Mouse (Mus musculus) ovary, postnatal 14 days (tissue): ENCODE measurements at regions not wholly inside any gene's neighbourhood (a gene's known extent, or its start where the extent isn't known, plus 50 kb on each side); places are given as distances from the start of the nearest gene placed in this dataset.
A peak's percentile ranks its signal among the peaks of the same experiment; 100 is the strongest.

ENCODE experiments used
- DNase-seq: peaks from one replicate; pipeline ENCODE4 v3.0.0; 2022; ENCODE audit warnings: low spot score

- DNase-seq = no peak
Observed at GRCm38 (mm10) chr15:88372039-88372438, 228.1 kb upstream of the Zdhhc25 start.

GRCm38 (mm10) chr15:88373923-88374322, 226.2 kb upstream of the Zdhhc25 start:
- no peak for DNase-seq

GRCm38 (mm10) chr15:88379342-88379741, 220.8 kb upstream of the Zdhhc25 start:
- no peak for DNase-seq

GRCm38 (mm10) chr15:88379951-88380623, 220.0 kb upstream of the Zdhhc25 start:
- DNase-seq = no peak

- no peak for DNase-seq
Observed at GRCm38 (mm10) chr15:88381419-88381818, 218.7 kb upstream of the Zdhhc25 start.

GRCm38 (mm10) chr15:88385943-88386342, 214.2 kb upstream of the Zdhhc25 start:
- no peak for DNase-seq

GRCm38 (mm10) chr15:88386711-88387110, 213.4 kb upstream of the Zdhhc25 start:
- no peak for DNase-seq

- no peak for DNase-seq
Observed at GRCm38 (mm10) chr15:88391822-88392221, 208.3 kb upstream of the Zdhhc25 start.

- DNase-seq = no peak
Observed at GRCm38 (mm10) chr15:88399064-88399463, 201.0 kb upstream of the Zdhhc25 start.

- no peak for DNase-seq
Observed at GRCm38 (mm10) chr15:88399989-88400388, 200.1 kb upstream of the Zdhhc25 start.

GRCm38 (mm10) chr15:88400787-88401186, 199.3 kb upstream of the Zdhhc25 start:
- no peak for DNase-seq

GRCm38 (mm10) chr15:88408461-88409379, 191.4 kb upstream of the Zdhhc25 start:
- no peak for DNase-seq

GRCm38 (mm10) chr15:88414206-88414605, 185.9 kb upstream of the Zdhhc25 start:
- no peak for DNase-seq

GRCm38 (mm10) chr15:88418881-88419280, 181.2 kb upstream of the Zdhhc25 start:
- DNase-seq = no peak

- no peak for DNase-seq
Observed at GRCm38 (mm10) chr15:88428441-88428840, 171.7 kb upstream of the Zdhhc25 start.

- no peak for DNase-seq
Observed at GRCm38 (mm10) chr15:88430941-88431340, 169.2 kb upstream of the Zdhhc25 start.

GRCm38 (mm10) chr15:88448272-88448671, 151.8 kb upstream of the Zdhhc25 start:
- DNase-seq = no peak

- no peak for DNase-seq
Observed at GRCm38 (mm10) chr15:88451241-88451640, 148.9 kb upstream of the Zdhhc25 start.

GRCm38 (mm10) chr15:88468107-88468506, 132.0 kb upstream of the Zdhhc25 start:
- DNase-seq = no peak

- DNase-seq = peak; percentile 2
Observed at GRCm38 (mm10) chr15:88468810-88469209, 131.3 kb upstream of the Zdhhc25 start.

GRCm38 (mm10) chr15:88469508-88470455, 130.3 kb upstream of the Zdhhc25 start:
- no peak for DNase-seq
